Mouse (Mus musculus): Measurements from ENCODE around the gene Adh7.

The Adh7 gene

GRCm38 (mm10) chr3:138224363-138224954, 6.9 kb downstream of the Adh7 start:
- no peak for DNase-seq (ENCODE audit: low read depth, low spot score)

DNA sequence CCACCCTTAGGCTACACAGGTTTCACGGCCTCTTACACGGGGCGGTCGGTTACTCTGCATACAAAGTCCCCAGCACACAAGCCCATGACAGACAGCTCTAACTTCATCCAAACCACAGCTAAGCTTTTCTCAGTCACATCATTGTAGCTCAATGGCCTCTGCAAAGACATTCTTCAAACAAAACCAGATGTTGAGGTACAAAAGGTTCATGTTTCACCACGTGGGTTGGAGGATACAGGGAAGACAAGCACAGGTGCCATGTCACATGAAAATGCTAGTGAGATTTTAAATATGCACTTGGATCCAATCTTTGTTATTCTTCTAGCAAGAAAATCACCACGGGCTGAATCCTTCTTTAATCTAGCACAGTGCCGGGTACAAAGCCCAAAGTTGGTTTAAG, 7.8 kb downstream of the Adh7 start:
- DNase-seq (ENCODE audit: low read depth, low spot score): no peak

DNA sequence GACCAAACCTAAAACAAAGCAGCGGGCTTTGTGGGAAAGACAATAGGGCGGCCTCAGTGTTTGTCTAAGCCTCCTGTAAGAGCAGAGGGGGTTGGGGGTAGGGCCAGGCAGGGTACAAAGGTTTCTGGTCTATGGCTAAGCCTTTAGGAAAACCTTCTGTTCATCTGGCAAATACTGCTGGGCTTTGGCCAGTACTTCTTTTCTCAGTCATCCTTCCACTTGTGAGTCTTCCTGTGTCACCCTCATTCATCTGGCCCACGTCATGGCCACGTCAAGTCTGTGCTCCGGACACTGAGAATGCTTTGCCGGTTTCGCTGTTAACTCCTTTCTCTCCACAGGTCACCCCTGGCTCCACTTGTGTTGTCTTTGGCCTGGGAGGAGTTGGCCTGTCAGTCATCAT, 8.3 kb downstream of the Adh7 start:
- DNase-seq (ENCODE audit: low read depth, low spot score): no peak

DNA sequence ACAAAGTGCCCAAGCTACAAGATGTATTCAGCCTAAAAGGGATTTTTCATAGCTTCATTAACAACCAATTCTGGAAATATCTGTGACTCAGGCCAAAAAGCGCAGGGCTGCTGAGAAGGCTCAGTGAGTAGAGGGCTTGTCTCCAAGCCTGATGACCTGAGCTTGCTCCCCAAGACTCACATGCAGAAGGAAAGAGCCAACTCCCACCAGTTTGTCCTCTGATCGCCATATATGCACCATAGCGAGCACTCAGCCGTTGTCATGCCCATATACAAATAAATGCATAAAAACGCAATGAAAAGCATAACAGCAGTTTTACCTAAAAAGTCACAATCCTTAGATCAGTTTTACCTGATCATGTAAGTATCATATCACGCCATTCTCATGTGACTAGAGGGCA, 8.9 kb downstream of the Adh7 start:
- DNase-seq (ENCODE audit: low read depth, low spot score): no peak

DNA sequence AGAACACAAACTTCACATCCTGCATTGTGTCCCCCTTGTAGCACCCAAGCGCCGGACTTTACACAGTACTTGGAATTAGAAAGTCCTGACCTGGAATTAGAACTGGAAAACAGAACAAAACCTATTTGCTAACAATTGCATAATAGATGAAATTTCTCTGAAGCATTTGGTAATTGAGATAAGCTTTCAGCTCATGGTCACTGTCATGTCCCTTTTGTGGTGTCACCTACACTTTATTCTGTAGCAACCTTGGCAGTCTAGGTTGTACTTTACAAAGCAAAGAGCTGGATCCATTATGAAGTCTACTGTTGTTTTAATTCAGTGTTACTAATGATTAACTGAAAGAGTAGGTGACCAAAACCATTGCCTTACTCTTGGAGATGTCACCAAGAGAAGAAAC, 9.5 kb downstream of the Adh7 start:
- no peak for DNase-seq (ENCODE audit: low read depth, low spot score)

GRCm38 (mm10) chr3:138227782-138228181, 10.2 kb downstream of the Adh7 start:
- DNase-seq (ENCODE audit: low read depth, low spot score): no peak

GRCm38 (mm10) chr3:138229448-138229847, 11.9 kb downstream of the Adh7 start:
- no peak for DNase-seq (ENCODE audit: low read depth, low spot score)

DNA sequence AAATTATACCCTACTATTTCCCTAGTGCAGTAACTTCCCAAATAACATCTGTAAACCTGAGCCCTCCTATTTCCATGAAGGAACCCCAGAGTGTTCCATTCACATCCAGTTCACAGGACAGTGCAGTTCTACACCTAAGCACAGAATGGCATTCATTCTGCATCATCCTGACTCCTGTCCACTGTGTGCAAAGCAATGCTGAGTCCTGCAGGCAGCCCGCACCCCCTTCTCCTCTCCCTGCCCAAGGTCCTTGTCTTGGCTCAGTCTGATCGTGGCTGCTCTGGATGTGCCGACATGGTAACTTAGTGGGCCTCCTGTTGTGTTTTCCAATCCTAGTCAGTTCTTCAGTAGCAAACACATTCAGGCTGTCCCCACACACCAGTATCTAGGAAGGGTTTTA, 12.7 kb downstream of the Adh7 start:
- no peak for DNase-seq (ENCODE audit: low read depth, low spot score)

DNA sequence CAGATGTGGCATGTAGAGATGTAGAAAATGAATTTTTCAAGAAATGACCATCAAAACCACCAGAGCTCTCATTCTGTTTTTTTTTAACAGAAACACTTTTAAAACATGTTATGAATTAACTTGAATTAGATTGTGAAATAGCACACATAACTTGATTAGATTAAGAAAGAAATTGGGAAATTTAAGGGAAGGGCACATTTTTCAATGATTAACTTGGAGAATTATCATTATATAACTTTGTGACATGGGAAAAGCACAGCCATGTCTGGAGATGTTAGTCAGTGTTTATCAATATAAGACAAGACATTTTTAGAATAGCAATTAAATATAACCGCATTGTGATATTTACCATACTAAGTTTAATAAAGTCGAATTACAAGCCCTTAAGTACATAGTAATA, 14.0 kb downstream of the Adh7 start:
- DNase-seq (ENCODE audit: low read depth, low spot score): no peak

DNA sequence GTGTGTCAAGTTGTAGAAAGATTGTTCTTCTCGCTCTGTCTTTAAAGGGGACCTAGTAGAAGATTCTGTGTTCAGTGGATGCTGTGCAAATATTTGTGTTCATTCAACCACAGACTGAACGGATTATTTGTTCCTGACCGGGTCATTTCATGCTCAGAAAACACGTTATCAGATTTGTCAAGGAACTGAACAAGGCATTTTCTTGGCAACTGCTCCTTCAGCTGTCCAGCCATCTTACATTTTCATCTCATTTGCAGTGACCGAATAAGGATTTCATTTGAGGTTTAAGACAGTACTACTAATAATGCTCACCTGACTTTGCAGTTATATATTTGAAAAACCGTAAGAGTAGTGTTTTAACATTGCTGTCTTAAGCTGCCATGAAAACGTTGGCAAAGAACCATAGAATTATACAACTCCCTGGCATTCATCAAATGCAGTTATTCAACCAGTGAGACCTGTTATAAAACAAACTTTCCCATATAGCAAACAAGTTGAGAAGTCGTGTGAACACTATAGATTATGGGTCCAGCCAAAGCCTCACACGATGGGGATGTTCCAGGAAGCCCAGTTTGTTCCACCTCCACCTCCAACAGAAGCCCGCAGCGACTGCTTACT, 19.1 kb downstream of the Adh7 start:
- no peak for DNase-seq (ENCODE audit: low read depth, low spot score)

GRCm38 (mm10) chr3:138238046-138238445, 20.5 kb downstream of the Adh7 start:
- no peak for DNase-seq (ENCODE audit: low read depth, low spot score)

DNA sequence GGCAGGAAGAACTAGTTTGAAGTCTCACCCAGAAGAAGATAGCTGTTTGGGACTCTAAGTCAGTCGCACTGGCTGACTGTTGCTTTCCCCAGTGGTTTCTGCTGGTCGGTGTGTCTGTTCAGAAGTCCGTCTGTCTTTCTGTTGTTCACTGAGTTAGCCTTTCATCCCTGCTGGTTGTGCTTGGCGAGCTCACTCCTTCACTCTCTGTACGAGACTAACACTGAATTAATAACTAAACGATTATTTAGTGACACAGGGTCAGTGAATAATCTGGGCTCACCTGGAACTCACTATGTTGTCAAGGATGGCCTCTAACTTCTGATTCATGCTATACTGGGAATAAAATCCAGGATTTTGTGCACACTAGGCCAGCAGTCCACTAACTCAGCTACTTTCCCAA, 21.9 kb downstream of the Adh7 start:
- DNase-seq (ENCODE audit: low read depth, low spot score): no peak

DNA sequence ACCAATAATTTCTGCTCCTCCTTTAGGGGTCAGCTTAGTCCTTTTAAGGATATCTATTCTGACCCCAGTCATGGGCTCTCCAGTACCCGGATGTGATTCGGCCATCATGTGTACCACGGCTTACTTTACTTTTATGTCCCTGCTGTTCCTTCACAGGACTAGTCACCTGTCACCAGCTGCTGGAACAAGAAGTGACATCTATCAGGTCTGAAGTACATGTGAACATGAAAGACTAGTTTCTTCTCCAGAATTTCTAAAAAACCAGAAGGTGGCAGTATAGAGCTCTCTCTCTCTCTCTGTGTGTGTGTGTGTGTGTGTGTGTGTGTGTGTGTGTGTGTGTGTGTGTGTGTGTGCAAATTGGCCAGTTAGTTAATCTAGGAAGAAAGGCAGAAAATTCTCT, 22.9 kb downstream of the Adh7 start:
- no peak for DNase-seq (ENCODE audit: low read depth, low spot score)

DNA sequence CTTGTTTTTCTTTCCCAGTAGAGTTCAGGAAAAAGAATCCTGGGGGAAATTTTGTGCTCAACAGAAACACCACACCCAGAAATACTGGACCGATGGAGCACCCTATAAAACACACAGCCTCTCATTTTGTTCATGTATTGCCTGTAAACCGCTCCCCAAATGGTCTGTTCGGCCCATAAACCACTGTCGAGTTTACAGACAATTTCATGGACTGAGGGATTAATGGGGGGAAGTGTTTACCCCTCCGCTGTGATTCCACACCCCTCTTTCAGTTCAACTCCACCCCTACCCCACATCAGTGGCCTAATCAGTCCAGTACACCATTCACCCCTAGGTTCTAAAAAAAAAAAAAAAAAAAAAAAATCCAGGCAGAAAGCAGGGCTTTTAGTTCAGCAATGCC, 23.4 kb downstream of the Adh7 start:
- DNase-seq (ENCODE audit: low read depth, low spot score): no peak

GRCm38 (mm10) chr3:138241371-138241770, 23.8 kb downstream of the Adh7 start:
- DNase-seq (ENCODE audit: low read depth, low spot score): no peak

GRCm38 (mm10) chr3:138242021-138242726, 24.6 kb downstream of the Adh7 start:
- no peak for DNase-seq (ENCODE audit: low read depth, low spot score)

DNA sequence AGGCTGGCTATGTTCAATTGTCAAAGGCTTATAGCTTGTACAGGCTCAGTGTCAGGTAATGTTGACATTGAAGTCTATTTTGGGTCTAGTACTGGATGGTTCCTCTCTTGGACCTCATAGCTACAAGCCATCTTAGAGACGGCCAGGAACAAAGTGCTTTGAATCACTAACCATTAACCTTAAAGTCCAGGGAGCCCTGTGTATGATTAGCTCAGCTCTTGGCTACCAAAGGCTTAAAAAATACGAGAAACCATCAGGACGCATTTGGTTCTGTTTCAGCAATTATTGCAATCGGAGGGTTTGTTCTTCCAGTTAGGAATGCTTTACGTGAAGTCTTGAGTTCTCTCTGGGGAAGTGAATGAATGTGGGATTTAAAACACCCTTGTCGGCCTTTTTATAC, 25.4 kb downstream of the Adh7 start:
- no peak for DNase-seq (ENCODE audit: low read depth, low spot score)

DNA sequence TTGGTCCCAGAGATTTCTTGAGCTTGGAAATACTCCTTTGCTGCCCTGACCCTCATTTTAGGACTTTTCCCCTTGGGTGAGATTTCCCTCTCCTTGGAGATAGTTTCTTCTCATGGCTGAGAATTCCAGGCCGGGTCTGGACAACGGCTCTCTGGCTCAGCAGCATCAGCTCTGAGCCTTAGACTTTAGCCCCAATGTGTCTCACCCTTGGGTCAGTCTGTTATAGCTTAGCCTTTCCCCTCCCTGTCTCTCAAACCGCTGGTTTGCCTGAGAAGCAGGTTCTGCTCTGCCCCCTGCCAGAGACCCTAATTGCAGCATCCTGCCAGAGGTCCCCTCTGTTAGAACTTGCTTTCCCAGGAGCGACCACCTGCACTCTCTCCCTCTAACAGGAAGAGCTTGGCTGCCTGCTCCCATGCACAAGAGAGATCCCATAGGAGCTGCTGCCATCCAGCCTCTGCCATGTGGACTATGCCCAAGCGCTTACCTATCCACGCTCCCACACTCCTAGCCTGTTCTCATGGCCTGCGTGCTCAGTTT, 26.8 kb downstream of the Adh7 start:
- no peak for DNase-seq (ENCODE audit: low read depth, low spot score)

GRCm38 (mm10) chr3:138246511-138247020, 29.0 kb downstream of the Adh7 start:
- no peak for DNase-seq (ENCODE audit: low read depth, low spot score)

GRCm38 (mm10) chr3:138247241-138247640, 29.7 kb downstream of the Adh7 start:
- DNase-seq (ENCODE audit: low read depth, low spot score): no peak

- DNase-seq (ENCODE audit: low read depth, low spot score): no peak
Measured at GRCm38 (mm10) chr3:138248011-138248410, 30.5 kb downstream of the Adh7 start.

DNA sequence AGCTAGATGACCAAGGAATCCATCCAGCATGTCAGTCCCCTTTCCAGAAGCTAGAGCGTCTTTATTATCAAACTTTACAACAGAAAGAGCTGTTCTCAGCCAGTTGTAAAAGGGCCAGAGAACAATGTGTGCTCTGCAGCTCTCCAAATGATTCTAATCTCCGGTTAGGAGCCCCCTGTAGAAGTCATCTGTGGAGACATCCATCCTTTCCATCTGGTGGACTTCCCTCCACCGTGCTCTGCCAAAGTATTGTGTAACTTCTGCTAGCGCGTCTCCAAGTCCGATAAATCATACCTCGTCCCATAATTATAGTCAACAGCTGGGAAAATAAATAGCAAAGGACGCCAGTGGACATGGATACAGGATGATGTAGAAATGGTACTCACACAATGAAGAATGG, 31.2 kb downstream of the Adh7 start:
- no peak for DNase-seq (ENCODE audit: low read depth, low spot score)

- DNase-seq (ENCODE audit: low read depth, low spot score): no peak
Measured at GRCm38 (mm10) chr3:138251156-138251555, 33.6 kb downstream of the Adh7 start.
